Mouse (Mus musculus) activated CD4-positive, CD25-positive, alpha-beta regulatory T cell, adult 4 months (primary cell): ENCODE results near the gene Shc1. TPM values are rescaled to one million over a fixed set of nuclear protein-coding genes. Genes with fewer than 3 reads are reported as not detected.
A peak's percentile ranks its signal among the peaks of the same experiment; 100 is the strongest.

Experiments
- ATAC-seq: one replicate; pipeline ENCODE4 v1.8.0; 2017
- polyA plus RNA-seq, 2 experiments: library from polyadenylated mRNA; unstranded; fragments of 100-300 nt; shearing (Covaris generic); gene quantifications; one replicate each; pipeline ENCODE4 v1.2.1; 2017

The Shc1 gene
- polyA plus RNA-seq, 2 experiments from 2014 or later: 29.6 to 43.2 TPM

- ATAC-seq: no peak
Observed at GRCm38 (mm10) chr3:89454401-89455177, 36.3 kb downstream of the Shc1 start, which contains the start of gene Pmvk. Pmvk (plus strand) TSS chr3:89454541.

GRCm38 (mm10) chr3:89455786-89456285 is 37.6 kb downstream of the Shc1 start:
- ATAC-seq: no peak

GRCm38 (mm10) chr3:89456726-89457665 is 38.8 kb downstream of the Shc1 start:
- ATAC-seq: no peak

GRCm38 (mm10) chr3:89458372-89458964 is 40.2 kb downstream of the Shc1 start:
- peak; percentile 62 for ATAC-seq

GRCm38 (mm10) chr3:89458965-89459807 is 40.9 kb downstream of the Shc1 start:
- ATAC-seq: peak; percentile 74

GRCm38 (mm10) chr3:89468268-89468667 is 50.0 kb downstream of the Shc1 start:
- ATAC-seq: no peak

GRCm38 (mm10) chr3:89472280-89472679 is 54.0 kb downstream of the Shc1 start:
- ATAC-seq: no peak

- ATAC-seq: no peak
Observed at GRCm38 (mm10) chr3:89473838-89474237, 55.6 kb downstream of the Shc1 start.

- ATAC-seq: no peak
Observed at GRCm38 (mm10) chr3:89479055-89479454, 60.8 kb downstream of the Shc1 start.

Other genes with a start within 250 kb of the Shc1 start
- gene Scamp3, start 241.0 kb upstream of the Shc1 start, polyA plus RNA-seq: 100 to 1,000 TPM; 160 to 182 TPM
- gene Fam189b, start 235.3 kb upstream of the Shc1 start, polyA plus RNA-seq: 100 to 1,000 TPM; 158 to 168 TPM
- 10 to 100 TPM; 72.1 to 75.6 TPM for gene Gba, start 215.5 kb upstream of the Shc1 start, polyA plus RNA-seq
- 1 to 10 TPM in 1 of 2 experiments, under 1 TPM in 1; 0.22 to 2.4 TPM for gene Thbs3, start 203.3 kb upstream of the Shc1 start, polyA plus RNA-seq
- 100 to 1,000 TPM in 1 of 2 experiments, 10 to 100 TPM in 1; 90.7 to 112 TPM for gene Mtx1, start 191.4 kb upstream of the Shc1 start, polyA plus RNA-seq
- gene Muc1, start 189.4 kb upstream of the Shc1 start, polyA plus RNA-seq: under 1 TPM; 0.88 to 0.97 TPM
- 100 to 1,000 TPM; 275 to 319 TPM for gene Krtcap2, start 172.5 kb upstream of the Shc1 start, polyA plus RNA-seq
- gene Trim46, start 172.1 kb upstream of the Shc1 start, polyA plus RNA-seq: 1 to 10 TPM; 2.1 to 3.4 TPM
- 100 to 1,000 TPM; 124 to 160 TPM for gene Dpm3, start 159.1 kb upstream of the Shc1 start, polyA plus RNA-seq
- gene Slc50a1, start 147.9 kb upstream of the Shc1 start, polyA plus RNA-seq: 100 to 1,000 TPM; 195 to 254 TPM
- gene Efna1, start 137.3 kb upstream of the Shc1 start, polyA plus RNA-seq: not detected
- not detected for gene Efna3, start 95.5 kb upstream of the Shc1 start, polyA plus RNA-seq
- gene Efna4, start 80.4 kb upstream of the Shc1 start, polyA plus RNA-seq: under 1 TPM; 0.28 to 0.50 TPM
- 10 to 100 TPM in 1 of 2 experiments, 1 to 10 TPM in 1; 7.7 to 12.7 TPM for gene Adam15, start 68.4 kb upstream of the Shc1 start, polyA plus RNA-seq
- under 1 TPM in 1 of 2 experiments, not detected in 1; 0.15 TPM for gene Dcst2, start 56.5 kb upstream of the Shc1 start, polyA plus RNA-seq
- gene Dcst1, start 53.2 kb upstream of the Shc1 start, polyA plus RNA-seq: under 1 TPM; 0.54 to 0.79 TPM
- gene Zbtb7b, start 23.7 kb upstream of the Shc1 start, polyA plus RNA-seq: 10 to 100 TPM; 13.2 to 16.5 TPM
- 1 to 10 TPM in 1 of 2 experiments, not detected in 1; 2.4 TPM for gene Lenep, start 15.7 kb upstream of the Shc1 start, polyA plus RNA-seq
- gene Flad1, start 6.6 kb upstream of the Shc1 start, polyA plus RNA-seq: 10 to 100 TPM; 37.7 to 45.7 TPM
- 10 to 100 TPM; 70.8 to 92.3 TPM for gene Cks1b, start 60 bp upstream of the Shc1 start, polyA plus RNA-seq
- 1 to 10 TPM; 8.6 to 9.6 TPM for gene Pygo2, start 11.8 kb downstream of the Shc1 start, polyA plus RNA-seq
- gene Pbxip1, start 18.3 kb downstream of the Shc1 start, polyA plus RNA-seq: 10 to 100 TPM; 35.6 to 47.3 TPM
- 10 to 100 TPM; 31.4 to 41.9 TPM for gene Pmvk, start 36.1 kb downstream of the Shc1 start, polyA plus RNA-seq
- gene Kcnn3, start 101.7 kb downstream of the Shc1 start, polyA plus RNA-seq: not detected